Mouse (Mus musculus): ENCODE measurements around the gene Prrt4. TPM values are rescaled to one million over a fixed set of nuclear protein-coding genes. Genes with fewer than 3 reads are reported as not detected.

Gene Prrt4
- polyA plus RNA-seq, 1 experiment from 2014 or later, result 4.8 TPM

GRCm38 (mm10) chr6:29207017-29207416 is 27.6 kb upstream of the Prrt4 start:
- Histone ChIP-seq H3K4me2 (no peak overlapping the region), H3K4me3 (no peak overlapping the region), H3K9me3 (no peaks in the 10 kb centered on the region), H3K27me3 (no peaks in the 10 kb centered on the region), H3K4me1 (replicated peaks) (peaks cover 29% of the 10 kb centered on the region), H3K27ac (replicated peaks) (no peak overlapping the region), H3K36me3 (peaks cover 43% of the 10 kb centered on the region), H3K9ac (no peak overlapping the region)
- WGBS, result 86% methylated on average over 5 of the region's 5 CpGs
- ATAC-seq (ENCODE audit: low read depth), result no peak

- H3K9me3 ChIP-seq, result no peaks in the 10 kb centered on the region
- WGBS, result 93% methylated on average over 10 of the region's 10 CpGs
- peaks cover 22% of the 10 kb centered on the region for H3K4me1 ChIP-seq (replicated peaks)
- no peak overlapping the region for H3K4me2 ChIP-seq
- no peak overlapping the region for H3K27ac ChIP-seq (replicated peaks)
- ATAC-seq (ENCODE audit: low read depth), result no peak
- H3K36me3 ChIP-seq, result peaks cover 53% of the 10 kb centered on the region
- no peaks in the 10 kb centered on the region for H3K27me3 ChIP-seq
- no peak overlapping the region for H3K4me3 ChIP-seq
- H3K9ac ChIP-seq, result no peak overlapping the region
Observed at GRCm38 (mm10) chr6:29206006-29206405, 26.6 kb upstream of the Prrt4 start.

GRCm38 (mm10) chr6:29204932-29205614 is 25.7 kb upstream of the Prrt4 start:
- WGBS, result 59% methylated on average over 15 of the region's 15 CpGs
- Histone ChIP-seq H3K9me3 (no peaks in the 10 kb centered on the region), H3K4me2 (no peak overlapping the region), H3K36me3 (peaks cover 60% of the 10 kb centered on the region), H3K4me1 (replicated peaks) (peaks cover 14% of the 10 kb centered on the region), H3K27me3 (0 out of 2 replicates have a peak, but pooled peaks cover 2% of the 10 kb centered on the region), H3K9ac (no peak overlapping the region), H3K4me3 (no peak overlapping the region), H3K27ac (replicated peaks) (no peak overlapping the region)
- ATAC-seq (ENCODE audit: low read depth), result peak; percentile 49; the same call in 1 of the 2 replicates

GRCm38 (mm10) chr6:29203861-29204585 is 24.6 kb upstream of the Prrt4 start:
- no peak for ATAC-seq (ENCODE audit: low read depth)
- Histone ChIP-seq H3K4me3 (no peak overlapping the region), H3K27ac (replicated peaks) (no peak overlapping the region), H3K36me3 (peaks cover 60% of the 10 kb centered on the region), H3K9me3 (no peaks in the 10 kb centered on the region), H3K4me1 (replicated peaks) (peaks cover 6% of the 10 kb centered on the region), H3K4me2 (no peak overlapping the region), H3K27me3 (peaks cover 5% of the 10 kb centered on the region; the same call in 1 of the 2 replicates), H3K9ac (no peak overlapping the region)
- 90% methylated on average over 6 of the region's 6 CpGs for WGBS

- no peaks in the 10 kb centered on the region for H3K9me3 ChIP-seq
- H3K4me3 ChIP-seq, result no peak overlapping the region
- no peak overlapping the region for H3K27ac ChIP-seq (replicated peaks)
- H3K9ac ChIP-seq, result no peak overlapping the region
- H3K4me2 ChIP-seq, result no peak overlapping the region
- H3K27me3 ChIP-seq, result peaks cover 5% of the 10 kb centered on the region; the same call in 1 of the 2 replicates
- ATAC-seq (ENCODE audit: low read depth), result no peak
- H3K36me3 ChIP-seq, result peaks cover 60% of the 10 kb centered on the region
- H3K4me1 ChIP-seq (replicated peaks), result peaks cover 10% of the 10 kb centered on the region
- 87% methylated on average over 13 of the region's 13 CpGs for WGBS
Observed at GRCm38 (mm10) chr6:29203096-29203495, 23.7 kb upstream of the Prrt4 start.

GRCm38 (mm10) chr6:29201988-29202387 is 22.6 kb upstream of the Prrt4 start:
- Histone ChIP-seq H3K4me2 (no peak overlapping the region), H3K4me3 (no peak overlapping the region), H3K9ac (no peak overlapping the region), H3K27ac (replicated peaks) (no peak overlapping the region), H3K36me3 (peaks cover 58% of the 10 kb centered on the region), H3K27me3 (peaks cover 5% of the 10 kb centered on the region; the same call in 1 of the 2 replicates), H3K9me3 (no peaks in the 10 kb centered on the region), H3K4me1 (replicated peaks) (peaks cover 12% of the 10 kb centered on the region)
- ATAC-seq (ENCODE audit: low read depth), result no peak
- WGBS, result 88% methylated on average over 8 of the region's 8 CpGs

GRCm38 (mm10) chr6:29201341-29201740 is 22.0 kb upstream of the Prrt4 start:
- H3K9me3 ChIP-seq, result no peaks in the 10 kb centered on the region
- no peak overlapping the region for H3K4me3 ChIP-seq
- peaks cover 12% of the 10 kb centered on the region for H3K4me1 ChIP-seq (replicated peaks)
- peaks cover 53% of the 10 kb centered on the region for H3K36me3 ChIP-seq
- H3K9ac ChIP-seq, result no peak overlapping the region
- ATAC-seq (ENCODE audit: low read depth), result no peak
- no peak overlapping the region for H3K27ac ChIP-seq (replicated peaks)
- H3K4me2 ChIP-seq, result no peak overlapping the region
- H3K27me3 ChIP-seq, result peaks cover 5% of the 10 kb centered on the region; the same call in 1 of the 2 replicates
- WGBS, result 93% methylated on average over 5 of the region's 5 CpGs

GRCm38 (mm10) chr6:29200496-29200895 is 21.1 kb upstream of the Prrt4 start:
- Histone ChIP-seq H3K4me2 (no peak overlapping the region), H3K9me3 (no peaks in the 10 kb centered on the region), H3K27me3 (peaks cover 5% of the 10 kb centered on the region; the same call in 1 of the 2 replicates), H3K4me1 (replicated peaks) (peaks cover 19% of the 10 kb centered on the region), H3K27ac (replicated peaks) (no peak overlapping the region), H3K4me3 (no peak overlapping the region), H3K36me3 (peaks cover 46% of the 10 kb centered on the region), H3K9ac (no peak overlapping the region)
- WGBS, result 70% methylated on average over 3 of the region's 3 CpGs
- no peak for ATAC-seq (ENCODE audit: low read depth)

GRCm38 (mm10) chr6:29199223-29199855 is 20.0 kb upstream of the Prrt4 start:
- H3K9me3 ChIP-seq, result no peaks in the 10 kb centered on the region
- H3K4me1 ChIP-seq (replicated peaks), result peaks cover 19% of the 10 kb centered on the region
- peak overlapping the region; percentile 58 for H3K4me2 ChIP-seq
- H3K36me3 ChIP-seq, result peaks cover 40% of the 10 kb centered on the region
- no peak for ATAC-seq (ENCODE audit: low read depth)
- WGBS, result 45% methylated on average over 8 of the region's 8 CpGs
- H3K9ac ChIP-seq, result 0 out of 2 replicates have a peak overlapping the region, but pooled peaks have one; percentile 59
- peaks cover 5% of the 10 kb centered on the region; the same call in 1 of the 2 replicates for H3K27me3 ChIP-seq
- H3K4me3 ChIP-seq, result peak overlapping the region; percentile 36; the same call in 1 of the 2 replicates
- H3K27ac ChIP-seq (replicated peaks), result no peak overlapping the region

GRCm38 (mm10) chr6:29198309-29199222 is 19.2 kb upstream of the Prrt4 start:
- H3K4me3 ChIP-seq, result peak overlapping the region; percentile 36
- H3K9ac ChIP-seq, result peak overlapping the region; percentile 59
- no peaks in the 10 kb centered on the region for H3K9me3 ChIP-seq
- H3K36me3 ChIP-seq, result peaks cover 32% of the 10 kb centered on the region
- WGBS, result 10% methylated on average over 25 of the region's 25 CpGs
- H3K27me3 ChIP-seq, result peaks cover 5% of the 10 kb centered on the region; the same call in 1 of the 2 replicates
- peaks cover 19% of the 10 kb centered on the region for H3K4me1 ChIP-seq (replicated peaks)
- peak overlapping the region; percentile 58 for H3K4me2 ChIP-seq
- peak overlapping the region; percentile 49 for H3K27ac ChIP-seq (replicated peaks)
- ATAC-seq (ENCODE audit: low read depth), result peak; percentile 90
